Mouse (Mus musculus): ENCODE results near the gene Tbc1d5. TPM values are rescaled to one million over a fixed set of nuclear protein-coding genes. Genes with fewer than 3 reads are reported as not detected.

Tbc1d5 gene
- total and polyA plus RNA-seq, 3 experiments: 6.6 to 13.9 (median 7.7) TPM

- no peaks in the 10 kb centered on the region for H3K4me1 ChIP-seq (ENCODE audit: control insufficient read depth in 1 of 2, insufficient read depth in 2 of 2)
- H3K9ac ChIP-seq (ENCODE audit: insufficient read depth, low read depth): no peak overlapping the region
- TF ChIP-seq ZKSCAN1 (IDR thresholded peaks at IDR 0.05; ENCODE audit: borderline replicate concordance, low read depth, low read length) (no peak), USF1 (IDR thresholded peaks at IDR 0.05; ENCODE audit: low read depth, low read length) (no peak), CHD1 (IDR thresholded peaks at IDR 0.05; ENCODE audit: low read depth, low read length) (no peak), TBP (conservative IDR thresholded peaks at IDR 0.05; ENCODE audit: low read depth, low read length) (no peak), E2F4 (IDR thresholded peaks at IDR 0.05; ENCODE audit: insufficient replicate concordance, low read depth, low read length) (no peak), RCOR1 (conservative IDR thresholded peaks at IDR 0.05; ENCODE audit: low read depth, low read length) (no peak), GABPA (IDR thresholded peaks at IDR 0.05; ENCODE audit: insufficient replicate concordance, low read depth, low read length) (no peak), HCFC1 (IDR thresholded peaks at IDR 0.05; ENCODE audit: low read depth, low read length) (no peak), MYC (IDR thresholded peaks at IDR 0.05; ENCODE audit: low read depth, low read length) (no peak), JUND (conservative IDR thresholded peaks at IDR 0.05; ENCODE audit: low read depth, low read length) (no peak), KAT2A (IDR thresholded peaks at IDR 0.05; ENCODE audit: insufficient replicate concordance, low read length) (no peak), MAZ (IDR thresholded peaks at IDR 0.05; ENCODE audit: low read depth, low read length) (no peak), ZNF384 (IDR thresholded peaks at IDR 0.05; ENCODE audit: low read depth, low read length) (no peak), ZMIZ1 (IDR thresholded peaks at IDR 0.05; ENCODE audit: low read depth, low read length) (no peak), IRF4 (IDR thresholded peaks at IDR 0.05; ENCODE audit: low read depth, low read length) (no peak), MAFK (IDR thresholded peaks at IDR 0.05; ENCODE audit: insufficient replicate concordance, low read length) (no peak)
- dilution Hi-C loops (cut with MboI; ENCODE audit: extremely low pct_ligation_motif_present, extremely low pct_unique_long_range_greater_than_20kb, low sequenced_read_pairs): no loop called here
- H3K4me2 ChIP-seq (ENCODE audit: insufficient read depth, low read depth, poor library complexity, severe bottlenecking): no peak overlapping the region
- peaks cover 3% of the 10 kb centered on the region in 2 experiments for H3K36me3 ChIP-seq (replicated peaks in 1 of 2; ENCODE audit: control insufficient read depth in 1 of 2, insufficient read depth in 1 of 2, low read length in 1 of 2)
- H3K4me3 ChIP-seq (replicated peaks in 1 of 3; ENCODE audit: low read depth in 2 of 3, low read length in 2 of 3, poor library complexity in 1 of 3): no peak overlapping the region
- in situ Hi-C loops (cut with MboI; ENCODE audit: low pct_ligation_motif_present, low pct_unique_long_range_greater_than_20kb, low sequenced_read_pairs): no loop called here
- H3K27me3 ChIP-seq (replicated peaks): no peaks in the 10 kb centered on the region
- H3K9me3 ChIP-seq (replicated peaks; ENCODE audit: low read length): no peaks in the 10 kb centered on the region
- no peaks in the 10 kb centered on the region for H3K79me2 ChIP-seq (replicated peaks; ENCODE audit: control insufficient read depth, extremely low read depth, insufficient read depth, poor library complexity, severe bottlenecking)
- no peak overlapping the region for H3K27ac ChIP-seq (ENCODE audit: insufficient read depth, low read depth)
- no peak for DNase-seq (ENCODE audit: extremely low read depth)
Observed at GRCm38 (mm10) chr17:50867297-50867696, 311.9 kb downstream of the Tbc1d5 start.

GRCm38 (mm10) chr17:50864781-50865180 is 314.4 kb downstream of the Tbc1d5 start:
- Histone ChIP-seq H3K9ac (ENCODE audit: insufficient read depth, low read depth) (no peak overlapping the region), H3K27me3 (replicated peaks) (no peaks in the 10 kb centered on the region), H3K4me2 (ENCODE audit: insufficient read depth, low read depth, poor library complexity, severe bottlenecking) (no peak overlapping the region), H3K36me3 (replicated peaks in 1 of 2; ENCODE audit: control insufficient read depth in 1 of 2, insufficient read depth in 1 of 2, low read length in 1 of 2) (peaks cover 3 to 6% of the 10 kb centered on the region in 2 experiments), H3K27ac (ENCODE audit: insufficient read depth, low read depth) (no peak overlapping the region), H3K4me3 (replicated peaks in 1 of 3; ENCODE audit: low read depth in 2 of 3, low read length in 2 of 3, poor library complexity in 1 of 3) (no peak overlapping the region), H3K79me2 (replicated peaks; ENCODE audit: control insufficient read depth, extremely low read depth, insufficient read depth, poor library complexity, severe bottlenecking) (no peaks in the 10 kb centered on the region), H3K4me1 (ENCODE audit: control insufficient read depth in 1 of 2, insufficient read depth in 2 of 2) (no peaks in the 10 kb centered on the region), H3K9me3 (replicated peaks; ENCODE audit: low read length) (no peaks in the 10 kb centered on the region)
- dilution Hi-C loops (cut with MboI; ENCODE audit: extremely low pct_ligation_motif_present, extremely low pct_unique_long_range_greater_than_20kb, low sequenced_read_pairs) (no loop called here), in situ Hi-C loops (cut with MboI; ENCODE audit: low pct_ligation_motif_present, low pct_unique_long_range_greater_than_20kb, low sequenced_read_pairs) (no loop called here)
- DNase-seq (ENCODE audit: extremely low read depth): no peak
- TF ChIP-seq USF2 (conservative IDR thresholded peaks at IDR 0.05; ENCODE audit: low read depth, low read length) (no peak), SMC3 (IDR thresholded peaks at IDR 0.05; ENCODE audit: low read depth, low read length) (no peak), CHD2 (IDR thresholded peaks at IDR 0.05; ENCODE audit: low read length) (no peak)
